Mouse (Mus musculus) T-cell, adult 2 months (primary cell): ENCODE results near the gene Myo3b.

ENCODE experiments used
- DNase-seq: peaks from one replicate; pipeline ENCODE4 v3.0.0; 2022; ENCODE audit warnings: low spot score

The Myo3b gene

DNA sequence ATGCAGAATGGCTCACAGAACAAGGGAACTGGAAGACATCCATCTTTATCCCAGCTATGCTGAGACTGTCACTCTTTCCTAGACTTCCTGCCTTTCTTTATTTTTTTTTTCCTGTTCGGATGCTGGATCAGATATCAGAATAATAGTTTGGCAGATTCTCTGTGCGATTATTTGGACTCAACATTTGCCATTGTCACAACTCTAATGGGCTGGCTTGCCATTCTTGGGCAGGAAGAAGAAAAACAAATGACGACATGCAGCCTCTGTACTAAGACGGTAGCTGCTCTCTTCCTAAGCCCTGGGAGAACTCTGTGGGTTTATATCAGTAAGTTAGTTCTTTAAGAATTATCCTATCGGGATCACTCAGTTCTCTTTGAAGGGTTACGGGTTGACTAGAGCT lies 89.7 kb downstream of the Myo3b start:
- DNase-seq = no peak

GRCm38 (mm10) chr2:70129566-70129965 lies 90.6 kb downstream of the Myo3b start:
- no peak for DNase-seq

GRCm38 (mm10) chr2:70133281-70133680 lies 94.4 kb downstream of the Myo3b start:
- no peak for DNase-seq

GRCm38 (mm10) chr2:70137226-70137998 lies 98.5 kb downstream of the Myo3b start:
- no peak for DNase-seq

GRCm38 (mm10) chr2:70143543-70144188 lies 104.7 kb downstream of the Myo3b start:
- DNase-seq = no peak

DNA sequence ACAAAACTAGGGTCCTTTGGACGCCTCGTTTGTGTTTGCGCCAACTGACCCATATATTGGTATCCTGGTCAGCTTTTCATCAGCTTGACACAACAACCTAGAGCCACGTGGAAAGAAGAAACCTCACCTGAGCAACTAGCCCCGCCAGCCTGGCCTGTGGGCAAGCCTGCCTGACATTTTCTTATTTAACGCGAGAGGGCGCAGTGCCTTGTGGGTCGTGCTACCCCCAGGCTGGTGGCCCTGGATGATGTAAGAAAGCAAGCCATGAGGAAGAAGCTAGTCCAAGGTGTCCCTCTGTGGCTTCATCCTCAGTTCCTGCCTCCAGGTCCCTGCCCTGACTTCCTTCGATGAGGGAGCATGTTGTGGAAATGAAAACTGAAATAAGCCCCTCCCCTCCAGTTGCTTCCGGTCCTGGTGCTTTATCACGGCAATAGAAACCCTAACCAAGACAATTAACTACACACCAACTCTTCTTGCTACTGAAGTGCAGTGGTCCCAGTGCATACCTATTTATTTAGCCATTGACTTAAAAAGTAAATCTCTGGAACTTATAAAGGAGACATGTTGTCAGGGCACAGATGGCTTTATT lies 108.2 kb downstream of the Myo3b start:
- DNase-seq = no peak

GRCm38 (mm10) chr2:70148821-70149510 lies 110.0 kb downstream of the Myo3b start:
- no peak for DNase-seq

- DNase-seq = no peak
Measured at GRCm38 (mm10) chr2:70150399-70151035, 111.6 kb downstream of the Myo3b start.

DNA sequence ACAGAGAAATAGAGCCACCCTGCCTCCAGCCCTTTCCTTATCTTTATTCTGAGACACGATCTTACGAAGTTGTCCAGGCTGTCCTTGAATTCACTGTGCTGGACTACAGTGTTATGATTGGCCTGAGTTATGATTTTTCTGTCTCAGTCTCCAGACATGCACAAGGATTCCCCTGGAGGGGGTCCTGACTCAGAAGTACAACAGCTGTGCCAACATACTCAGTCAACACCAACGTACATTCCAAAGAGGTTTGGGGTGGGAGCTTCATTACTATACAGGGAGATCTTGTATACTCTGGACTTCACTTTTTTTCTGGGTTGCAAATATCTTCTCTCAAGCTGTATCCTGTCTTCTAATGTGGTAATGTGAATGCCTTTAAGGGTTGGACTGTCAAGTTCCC lies 113.0 kb downstream of the Myo3b start:
- DNase-seq = no peak

- DNase-seq = no peak
Measured at GRCm38 (mm10) chr2:70155226-70155836, 116.4 kb downstream of the Myo3b start.

GRCm38 (mm10) chr2:70159543-70159942 lies 120.6 kb downstream of the Myo3b start:
- DNase-seq = no peak

- DNase-seq = no peak
Measured at GRCm38 (mm10) chr2:70166231-70166630, 127.3 kb downstream of the Myo3b start.

DNA sequence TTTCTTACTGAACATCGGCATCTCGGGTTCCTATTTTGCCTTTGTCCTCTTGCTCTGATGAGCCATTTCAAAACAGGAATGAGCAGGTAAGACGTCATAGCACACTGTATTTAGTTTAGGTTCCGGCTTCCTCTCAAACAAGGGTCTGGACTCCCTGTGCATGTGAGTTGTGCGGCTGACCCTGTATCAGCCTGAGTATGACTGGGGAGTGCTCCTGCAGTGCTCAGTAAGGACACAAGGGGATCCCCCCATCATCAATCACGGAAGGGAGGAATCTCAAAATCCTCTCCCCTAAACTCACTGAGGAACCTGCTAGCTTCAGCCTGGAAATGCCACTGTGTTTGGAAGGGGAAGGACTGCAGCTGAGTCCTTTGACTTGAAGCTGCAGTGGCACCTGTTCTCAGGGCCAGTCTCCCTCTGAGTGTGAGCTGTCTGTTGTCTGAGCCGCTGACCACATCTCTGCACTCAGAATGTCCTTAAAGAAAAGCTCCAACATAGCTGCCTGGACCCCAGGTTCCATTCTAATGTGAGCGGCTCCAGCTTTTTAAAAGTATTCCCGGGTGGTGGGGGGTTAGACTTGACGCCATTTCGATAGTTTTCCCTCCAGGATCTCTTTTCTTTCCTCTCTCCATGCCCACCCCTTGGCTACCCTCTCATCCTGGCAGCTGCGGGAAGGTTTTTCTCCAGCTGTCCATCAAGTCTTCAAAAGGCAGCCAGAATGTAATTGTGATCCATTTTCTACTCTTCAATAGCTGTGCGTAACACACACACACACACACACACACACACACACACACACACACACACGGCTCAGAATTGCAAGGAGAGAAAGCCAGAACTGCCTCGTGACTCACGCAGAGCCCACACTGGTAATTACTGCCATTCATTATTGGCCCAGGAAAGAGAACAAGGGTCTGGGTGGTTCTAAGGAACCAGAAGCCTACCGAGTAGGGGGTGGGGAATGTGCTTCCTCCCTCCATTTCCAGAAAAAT lies 129.3 kb downstream of the Myo3b start:
- no peak for DNase-seq

DNA sequence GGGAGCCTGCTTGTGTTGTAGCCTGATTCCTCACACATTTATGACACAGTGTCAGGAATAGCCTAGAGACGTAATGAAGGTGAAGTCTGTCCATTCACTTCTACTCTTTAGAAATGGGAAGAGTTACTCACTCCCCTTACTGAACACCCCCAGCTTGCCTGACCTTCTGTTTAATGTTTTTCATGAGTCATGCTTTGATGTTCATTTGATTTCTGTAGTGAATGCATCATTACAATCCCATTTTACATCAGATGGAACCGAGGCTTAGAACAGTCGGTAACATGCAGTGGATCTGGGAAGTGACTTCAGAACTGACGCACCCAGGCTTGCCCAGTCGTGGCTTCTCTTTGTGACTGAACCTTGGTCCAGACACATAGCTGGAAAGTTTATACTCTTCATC lies 131.5 kb downstream of the Myo3b start:
- no peak for DNase-seq

DNA sequence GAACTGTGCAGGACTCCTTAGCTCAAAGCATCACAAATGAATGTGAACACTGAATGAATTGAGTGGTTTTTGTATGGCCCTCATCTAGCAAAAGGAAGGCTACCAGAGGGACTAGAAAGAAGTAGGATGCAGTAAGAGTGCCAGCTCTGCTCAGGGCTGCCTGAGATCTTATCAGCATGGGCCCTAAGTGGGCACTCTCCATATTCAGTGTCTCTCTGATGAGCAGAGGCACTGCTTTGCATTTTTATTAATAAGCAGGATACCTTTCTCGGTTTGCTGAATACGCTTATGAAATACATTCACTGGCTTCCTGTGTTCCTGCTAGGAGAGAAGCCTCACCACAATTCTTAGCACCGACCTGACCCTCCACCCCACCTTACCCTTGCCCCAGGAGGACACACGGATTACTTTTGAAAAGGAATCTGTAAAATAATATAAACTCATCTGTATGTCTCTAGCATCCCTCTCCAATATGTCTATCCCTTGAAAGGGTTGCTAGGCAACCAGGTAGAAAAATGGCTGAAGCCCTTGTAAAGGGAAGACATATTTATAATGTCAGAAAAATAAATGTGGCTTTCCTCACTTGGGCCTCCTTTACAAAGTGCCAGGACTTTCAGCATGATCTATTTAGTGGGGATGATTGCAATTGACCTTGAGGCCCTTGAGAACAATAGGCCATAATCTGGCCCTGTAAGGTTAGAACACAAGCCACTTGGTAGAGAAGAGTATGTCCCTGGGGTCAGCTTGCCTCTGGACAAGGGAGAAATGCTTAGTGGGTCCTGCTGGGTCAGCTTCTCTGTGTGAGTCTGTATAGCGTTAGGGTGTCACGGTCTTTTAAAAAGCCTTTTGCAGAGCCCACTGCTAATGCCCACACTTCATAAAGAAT lies 138.1 kb downstream of the Myo3b start:
- DNase-seq = no peak

GRCm38 (mm10) chr2:70177709-70178030 lies 138.7 kb downstream of the Myo3b start:
- no peak for DNase-seq

- DNase-seq = no peak
Measured at GRCm38 (mm10) chr2:70178241-70178640, 139.3 kb downstream of the Myo3b start.

GRCm38 (mm10) chr2:70182150-70182670 lies 143.3 kb downstream of the Myo3b start:
- DNase-seq = no peak

- no peak for DNase-seq
Measured at GRCm38 (mm10) chr2:70187040-70187439, 148.1 kb downstream of the Myo3b start.
